Mouse (Mus musculus): ENCODE measurements around the gene Dtnb. TPM values are rescaled to one million over a fixed set of nuclear protein-coding genes. Genes with fewer than 3 reads are reported as not detected.

Dtnb gene
- total and polyA plus RNA-seq, 2 experiments: 11.7 to 35.6 TPM

- Histone ChIP-seq H3K4me1 (ENCODE audit: control insufficient read depth, insufficient read depth, low read length) (no peaks in the 10 kb centered on the region; the same call in 1 of the 2 replicates), H3K27ac (replicated peaks; ENCODE audit: insufficient read depth, low read depth, low read length) (no peak overlapping the region), H3K4me3 (ENCODE audit: insufficient read depth, low read depth, low read length) (no peak overlapping the region), H3K27me3 (ENCODE audit: control insufficient read depth, insufficient read depth, low read length) (no peaks in the 10 kb centered on the region), H3K9ac (ENCODE audit: low read depth, low read length) (no peak overlapping the region), H3K36me3 (ENCODE audit: control insufficient read depth, insufficient read depth, low read length) (no peaks in the 10 kb centered on the region), H3K79me2 (ENCODE audit: control insufficient read depth, insufficient read depth, low read length) (no peaks in the 10 kb centered on the region)
- WGBS: 90% methylated on average over 10 of the region's 10 CpGs
- no peak for DNase-seq (ENCODE audit: extremely low read depth, low read depth, low spot score)
- TF ChIP-seq POLR2A (IDR thresholded peaks at IDR 0.05; ENCODE audit: extremely low read depth, insufficient read depth, low read length) (no peak), CTCF (IDR thresholded peaks at IDR 0.05; ENCODE audit: low read depth, low read length) (no peak)
Observed at GRCm38 (mm10) chr12:3657786-3658185, 85.6 kb downstream of the Dtnb start.

GRCm38 (mm10) chr12:3659554-3660311 is 87.6 kb downstream of the Dtnb start:
- Histone ChIP-seq H3K4me1 (ENCODE audit: control insufficient read depth, insufficient read depth, low read length) (no peaks in the 10 kb centered on the region; the same call in 1 of the 2 replicates), H3K79me2 (ENCODE audit: control insufficient read depth, insufficient read depth, low read length) (no peaks in the 10 kb centered on the region), H3K27me3 (ENCODE audit: control insufficient read depth, insufficient read depth, low read length) (no peaks in the 10 kb centered on the region), H3K9ac (ENCODE audit: low read depth, low read length) (no peak overlapping the region), H3K4me3 (ENCODE audit: insufficient read depth, low read depth, low read length) (no peak overlapping the region), H3K27ac (replicated peaks; ENCODE audit: insufficient read depth, low read depth, low read length) (no peak overlapping the region), H3K36me3 (ENCODE audit: control insufficient read depth, insufficient read depth, low read length) (peaks cover 3% of the 10 kb centered on the region; the same call in 1 of the 2 replicates)
- TF ChIP-seq CTCF (IDR thresholded peaks at IDR 0.05; ENCODE audit: low read depth, low read length) (no peak), POLR2A (IDR thresholded peaks at IDR 0.05; ENCODE audit: extremely low read depth, insufficient read depth, low read length) (no peak)
- 91% methylated on average over 4 of the region's 4 CpGs for WGBS
- no peak for DNase-seq (ENCODE audit: extremely low read depth, low read depth, low spot score)

GRCm38 (mm10) chr12:3660985-3661635 is 88.9 kb downstream of the Dtnb start:
- H3K4me1 ChIP-seq (ENCODE audit: control insufficient read depth, insufficient read depth, low read length): no peaks in the 10 kb centered on the region; the same call in 1 of the 2 replicates
- peaks cover 3% of the 10 kb centered on the region; the same call in 1 of the 2 replicates for H3K36me3 ChIP-seq (ENCODE audit: control insufficient read depth, insufficient read depth, low read length)
- no peak overlapping the region for H3K9ac ChIP-seq (ENCODE audit: low read depth, low read length)
- DNase-seq (ENCODE audit: extremely low read depth, low read depth, low spot score): peak; percentile 27
- no peak overlapping the region for H3K27ac ChIP-seq (replicated peaks; ENCODE audit: insufficient read depth, low read depth, low read length)
- no peaks in the 10 kb centered on the region for H3K27me3 ChIP-seq (ENCODE audit: control insufficient read depth, insufficient read depth, low read length)
- TF ChIP-seq CTCF (IDR thresholded peaks at IDR 0.05; ENCODE audit: low read depth, low read length) (peak; percentile 34), POLR2A (IDR thresholded peaks at IDR 0.05; ENCODE audit: extremely low read depth, insufficient read depth, low read length) (no peak)
- no peak overlapping the region for H3K4me3 ChIP-seq (ENCODE audit: insufficient read depth, low read depth, low read length)
- no peaks in the 10 kb centered on the region for H3K79me2 ChIP-seq (ENCODE audit: control insufficient read depth, insufficient read depth, low read length)
- 66% methylated on average over 1 of the region's 1 CpGs for WGBS

- TF ChIP-seq POLR2A (IDR thresholded peaks at IDR 0.05; ENCODE audit: extremely low read depth, insufficient read depth, low read length) (no peak), CTCF (IDR thresholded peaks at IDR 0.05; ENCODE audit: low read depth, low read length) (no peak)
- Histone ChIP-seq H3K27me3 (ENCODE audit: control insufficient read depth, insufficient read depth, low read length) (no peaks in the 10 kb centered on the region), H3K9ac (ENCODE audit: low read depth, low read length) (no peak overlapping the region), H3K36me3 (ENCODE audit: control insufficient read depth, insufficient read depth, low read length) (peaks cover 9% of the 10 kb centered on the region; the same call in 1 of the 2 replicates), H3K79me2 (ENCODE audit: control insufficient read depth, insufficient read depth, low read length) (no peaks in the 10 kb centered on the region), H3K4me1 (ENCODE audit: control insufficient read depth, insufficient read depth, low read length) (no peaks in the 10 kb centered on the region), H3K27ac (replicated peaks; ENCODE audit: insufficient read depth, low read depth, low read length) (no peak overlapping the region), H3K4me3 (ENCODE audit: insufficient read depth, low read depth, low read length) (no peak overlapping the region)
- DNase-seq (ENCODE audit: extremely low read depth, low read depth, low spot score): no peak
Observed at GRCm38 (mm10) chr12:3662660-3663059, 90.5 kb downstream of the Dtnb start.

- no peak overlapping the region for H3K9ac ChIP-seq (ENCODE audit: low read depth, low read length)
- no peak for TF ChIP-seq POLR2A (IDR thresholded peaks at IDR 0.05; ENCODE audit: extremely low read depth, insufficient read depth, low read length)
- no peak for TF ChIP-seq CTCF (IDR thresholded peaks at IDR 0.05; ENCODE audit: low read depth, low read length)
- H3K27ac ChIP-seq (replicated peaks; ENCODE audit: insufficient read depth, low read depth, low read length): no peak overlapping the region
- H3K27me3 ChIP-seq (ENCODE audit: control insufficient read depth, insufficient read depth, low read length): no peaks in the 10 kb centered on the region
- no peak for DNase-seq (ENCODE audit: extremely low read depth, low read depth, low spot score)
- no peaks in the 10 kb centered on the region for H3K4me1 ChIP-seq (ENCODE audit: control insufficient read depth, insufficient read depth, low read length)
- H3K79me2 ChIP-seq (ENCODE audit: control insufficient read depth, insufficient read depth, low read length): no peaks in the 10 kb centered on the region
- peaks cover 10% of the 10 kb centered on the region; the same call in 1 of the 2 replicates for H3K36me3 ChIP-seq (ENCODE audit: control insufficient read depth, insufficient read depth, low read length)
- WGBS: 94% methylated on average over 7 of the region's 7 CpGs
- H3K4me3 ChIP-seq (ENCODE audit: insufficient read depth, low read depth, low read length): no peak overlapping the region
Observed at GRCm38 (mm10) chr12:3663386-3663785, 91.2 kb downstream of the Dtnb start.

All from liver, adult 2 months (tissue).